Mouse (Mus musculus) limb, embryonic 13.5 days (tissue): ENCODE measurements around the gene Ttc32. TPM values are rescaled to one million over a fixed set of nuclear protein-coding genes. Genes with fewer than 3 reads are reported as not detected.

Source experiments
- ATAC-seq: fragments of 200-750 bp; cut with Nextera tagmentation; 2 replicates; pipeline ENCODE4 v1.8.0; 2017; ENCODE audit warnings: low read depth, moderate number of reproducible peaks, moderate TSS enrichment; ENCODE audit not compliant: low FRiP score
- H3K27ac ChIP-seq: fragments of 300-500 bp; sonication (generic); 2 replicates; pipeline ENCODE4 v1.5.1; 2015; ENCODE audit warnings: inconsistent platforms, mild to moderate bottlenecking, moderate library complexity
- H3K27me3 ChIP-seq: fragments of 300-500 bp; sonication (generic); 2 replicates; pipeline ENCODE4 v1.6.1; 2015; ENCODE audit warnings: mild to moderate bottlenecking, inconsistent platforms
- H3K36me3 ChIP-seq: fragments of 300-500 bp; sonication (generic); 2 replicates; pipeline ENCODE4 v1.6.1; 2015; ENCODE audit warnings: inconsistent platforms, mild to moderate bottlenecking, moderate library complexity
- H3K4me1 ChIP-seq: fragments of 300-500 bp; sonication (generic); 2 replicates; pipeline ENCODE4 v1.6.1; 2015; ENCODE audit warnings: inconsistent platforms
- H3K4me2 ChIP-seq: fragments of 300-500 bp; sonication (generic); replicated peaks from 2 replicates; pipeline ENCODE4 v1.6.1; 2015; ENCODE audit warnings: inconsistent platforms, mild to moderate bottlenecking, moderate library complexity
- H3K4me3 ChIP-seq: fragments of 300-500 bp; sonication (generic); 2 replicates; pipeline ENCODE4 v1.5.1; 2015; ENCODE audit warnings: moderate library complexity, mild to moderate bottlenecking, inconsistent platforms
- H3K9ac ChIP-seq: fragments of 300-500 bp; sonication (generic); 2 replicates; pipeline ENCODE4 v1.6.1; 2015; ENCODE audit warnings: mild to moderate bottlenecking, inconsistent platforms
- H3K9me3 ChIP-seq: fragments of 300-500 bp; sonication (generic); 2 replicates; pipeline ENCODE4 v1.6.1; 2016; ENCODE audit warnings: inconsistent platforms
- WGBS: fragments of 180-500 bp; shearing (Covaris S2); methylation state at CpG from one replicate; pipeline ENCODE4 v1.1.7; 2015; 5-methylcytosine and 5-hydroxymethylcytosine counted together
- polyA plus RNA-seq: library from polyadenylated mRNA; unstranded; fragments of >200 nt; fragmentation: Nextera tagmentation; extraction: Ambion mirVana; gene quantifications from 2 replicates; pipeline ENCODE4 v1.2.1, GENCODE M21; 2015

Gene Ttc32
- polyA plus RNA-seq, 1 experiment from 2014 or later = 15.7 TPM

DNA sequence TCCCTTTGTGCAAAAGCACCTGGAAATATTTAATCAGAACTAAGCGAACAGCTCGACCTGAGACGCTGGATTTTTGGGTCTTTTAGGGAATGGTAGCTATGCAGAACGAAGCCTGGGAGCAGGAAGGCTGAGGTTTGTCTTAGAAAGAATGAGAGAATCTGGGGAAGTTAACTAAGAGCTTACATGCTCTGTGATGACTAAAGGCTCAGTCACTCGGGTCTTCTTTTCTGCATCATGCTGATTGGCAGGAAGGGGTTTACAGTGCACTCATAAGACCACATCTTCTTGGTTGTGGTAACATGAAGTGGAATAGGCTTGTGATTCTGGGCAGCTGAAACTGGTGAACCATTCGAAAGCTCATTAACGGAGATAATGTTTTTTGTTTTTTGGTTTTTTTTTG lies 60.4 kb downstream of the Ttc32 start:
- no peak for ATAC-seq
- Histone ChIP-seq H3K9me3 (no peaks in the 10 kb centered on the region), H3K4me2 (no peak overlapping the region), H3K4me3 (no peak overlapping the region), H3K27ac (no peak overlapping the region), H3K36me3 (no peaks in the 10 kb centered on the region), H3K27me3 (no peaks in the 10 kb centered on the region), H3K9ac (no peak overlapping the region), H3K4me1 (no peaks in the 10 kb centered on the region)
- 68% methylated on average over 7 of the region's 7 CpGs for WGBS

Other genes starting within 250 kb of the Ttc32 start
- 391 and 410 TPM in 2 replicates for gene Laptm4a, start 108.3 kb upstream of the Ttc32 start, polyA plus RNA-seq
- gene Matn3, start 82.1 kb upstream of the Ttc32 start, polyA plus RNA-seq = 31.5 and 36.3 TPM in 2 replicates
- 28.6 and 29.9 TPM in 2 replicates for gene Wdr35, start 56.1 kb upstream of the Ttc32 start, polyA plus RNA-seq